Mouse (Mus musculus) limb, embryonic 12.5 days (tissue): ENCODE measurements around the gene Gapdh. TPM values are rescaled to one million over a fixed set of nuclear protein-coding genes. Genes with fewer than 3 reads are reported as not detected.

Experiments used
- ATAC-seq: fragments of 200-750 bp; cut with Nextera tagmentation; 2 replicates; pipeline ENCODE4 v1.8.0; 2017; ENCODE audit warnings: low read depth, moderate TSS enrichment; ENCODE audit not compliant: insufficient number of reproducible peaks, insufficient read depth, low FRiP score, low TSS enrichment
- H3K27ac ChIP-seq: fragments of 300-500 bp; sonication (generic); 2 replicates; pipeline ENCODE4 v1.5.1; 2016; ENCODE audit warnings: mild to moderate bottlenecking, moderate library complexity
- H3K27me3 ChIP-seq: fragments of 300-500 bp; sonication (generic); 2 replicates; pipeline ENCODE4 v1.6.1; 2016; ENCODE audit warnings: mild to moderate bottlenecking, moderate library complexity
- H3K36me3 ChIP-seq: fragments of 300-500 bp; sonication (generic); 2 replicates; pipeline ENCODE4 v1.6.1; 2016; ENCODE audit warnings: mild to moderate bottlenecking, moderate library complexity
- H3K4me1 ChIP-seq: fragments of 300-500 bp; sonication (generic); replicated peaks from 2 replicates; pipeline ENCODE4 v1.6.1; 2016
- H3K4me2 ChIP-seq: fragments of 300-500 bp; sonication (generic); 2 replicates; pipeline ENCODE4 v1.6.1; 2016; ENCODE audit warnings: mild to moderate bottlenecking, moderate library complexity
- H3K4me3 ChIP-seq: fragments of 300-500 bp; sonication (generic); replicated peaks from 2 replicates; pipeline ENCODE4 v1.5.1; 2016; ENCODE audit warnings: mild to moderate bottlenecking
- H3K9ac ChIP-seq: fragments of 300-500 bp; sonication (generic); replicated peaks from 2 replicates; pipeline ENCODE4 v1.6.1; 2016; ENCODE audit warnings: mild to moderate bottlenecking, moderate library complexity
- H3K9me3 ChIP-seq: fragments of 300-500 bp; sonication (generic); 2 replicates; pipeline ENCODE4 v1.6.1; 2016; ENCODE audit warnings: mild to moderate bottlenecking, moderate library complexity
- WGBS: fragments of 180-500 bp; shearing (Covaris S2); methylation state at CpG from one replicate; pipeline ENCODE4 v1.1.7; 2016; 5-methylcytosine and 5-hydroxymethylcytosine counted together
- microRNA-seq: library from miRNA; unstranded; fragments of <30 nt; microRNA quantifications from one replicate; pipeline ENCODE4, GENCODE M21; 2017
- polyA plus RNA-seq: library from polyadenylated mRNA; unstranded; fragments of >200 nt; fragmentation: Nextera tagmentation; extraction: Ambion mirVana; gene quantifications from 2 replicates; pipeline ENCODE4 v1.2.1, GENCODE M21; 2016

Gapdh gene
- polyA plus RNA-seq, 1 experiment from 2014 or later, result 2,264 TPM

DNA sequence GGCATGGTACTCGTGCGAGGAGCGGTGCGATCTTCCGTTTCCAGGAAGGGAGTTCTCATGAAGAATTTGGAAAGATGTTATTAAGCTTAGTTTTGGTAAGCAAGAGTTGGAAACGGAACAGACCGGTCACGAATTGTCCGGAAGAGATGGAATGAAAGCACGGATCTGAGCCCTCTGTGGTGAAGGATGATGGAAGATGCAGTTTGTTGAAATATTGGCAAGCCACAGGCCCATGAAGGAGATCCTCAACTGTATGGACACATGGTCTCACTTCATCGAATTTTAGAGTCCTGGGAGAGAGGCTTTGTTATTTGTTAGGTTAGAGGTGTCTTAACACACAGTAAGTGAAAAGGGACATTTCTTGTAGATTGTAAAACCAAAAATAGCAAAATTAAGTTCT, 33.8 kb downstream of the Gapdh start:
- H3K36me3 ChIP-seq, result peaks cover 71% of the 10 kb centered on the region

GRCm38 (mm10) chr6:125131302-125132156, 34.7 kb downstream of the Gapdh start, which contains the start of gene Nop2:
Gene Nop2, plus strand, starts transcription at chr6:125131909.
- H3K4me2 ChIP-seq, result peak within 1 kb of the TSS; percentile 90
- peaks cover 72% of the 10 kb centered on the region for H3K36me3 ChIP-seq
- peak within 1 kb of the TSS; percentile 88 for H3K4me3 ChIP-seq
- peak within 1 kb of the TSS; percentile 77 for H3K9ac ChIP-seq
- peak; percentile 91 for ATAC-seq
- H3K9me3 ChIP-seq, result no peaks in the 10 kb centered on the region
- under 1% methylated on average over 66 of the region's 66 CpGs for WGBS
- H3K4me1 ChIP-seq, result peaks cover 12% of the 10 kb centered on the region
- no peaks in the 10 kb centered on the region for H3K27me3 ChIP-seq
- H3K27ac ChIP-seq, result peak within 1 kb of the TSS; percentile 90

More for the DNA sequence above, 33.8 kb downstream of the Gapdh start:
- H3K27ac ChIP-seq, result 0 out of 2 replicates have a peak overlapping the region, but pooled peaks have one; percentile 90
- H3K4me2 ChIP-seq, result peak overlapping the region; percentile 90
- H3K9ac ChIP-seq, result peak overlapping the region; percentile 77
- H3K4me1 ChIP-seq, result peaks cover 12% of the 10 kb centered on the region
- H3K4me3 ChIP-seq, result peak overlapping the region; percentile 88
- no peaks in the 10 kb centered on the region for H3K9me3 ChIP-seq
- ATAC-seq, result no peak
- 6% methylated on average over 11 of the region's 11 CpGs for WGBS
- H3K27me3 ChIP-seq, result no peaks in the 10 kb centered on the region

DNA sequence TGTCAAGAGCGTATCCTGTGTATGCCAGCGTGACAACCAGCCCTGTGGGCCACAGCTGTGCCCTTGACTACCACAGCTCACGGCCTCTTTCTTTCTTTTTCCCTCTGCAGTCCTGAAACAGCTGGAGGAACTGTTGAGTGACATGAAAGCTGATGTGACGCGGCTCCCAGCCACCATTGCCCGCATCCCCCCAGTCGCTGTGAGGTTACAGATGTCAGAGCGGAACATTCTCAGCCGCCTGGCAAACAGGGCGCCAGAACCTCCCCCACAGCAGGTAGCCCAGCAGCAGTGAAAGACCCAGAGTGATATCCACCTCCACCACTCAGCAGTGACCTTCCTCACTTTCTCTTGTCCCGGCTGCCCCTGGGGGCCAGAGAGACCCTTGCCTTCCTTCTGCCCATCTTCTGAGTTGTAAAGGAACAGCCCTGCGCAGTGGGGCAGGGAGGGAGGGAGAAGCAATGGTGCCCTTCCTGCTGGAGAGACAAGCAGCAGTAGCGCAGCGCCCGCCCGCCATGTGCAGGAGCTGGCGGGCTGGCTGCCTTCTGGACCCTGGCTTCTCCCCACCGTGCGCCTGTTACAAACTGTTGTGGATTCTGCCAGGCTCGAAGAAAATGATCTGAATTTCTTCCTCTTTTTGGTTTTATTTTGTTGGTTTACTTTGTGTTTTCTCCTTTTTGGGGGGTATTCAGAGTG, 36.4 kb downstream of the Gapdh start:
- H3K27ac ChIP-seq, result no peak overlapping the region
- H3K36me3 ChIP-seq, result peaks cover 72% of the 10 kb centered on the region
- no peaks in the 10 kb centered on the region for H3K27me3 ChIP-seq
- no peak overlapping the region for H3K4me3 ChIP-seq
- ATAC-seq, result no peak
- WGBS, result 89% methylated on average over 20 of the region's 20 CpGs
- H3K4me2 ChIP-seq, result no peak overlapping the region
- H3K9ac ChIP-seq, result no peak overlapping the region
- no peaks in the 10 kb centered on the region for H3K9me3 ChIP-seq
- H3K4me1 ChIP-seq, result peaks cover 12% of the 10 kb centered on the region

DNA sequence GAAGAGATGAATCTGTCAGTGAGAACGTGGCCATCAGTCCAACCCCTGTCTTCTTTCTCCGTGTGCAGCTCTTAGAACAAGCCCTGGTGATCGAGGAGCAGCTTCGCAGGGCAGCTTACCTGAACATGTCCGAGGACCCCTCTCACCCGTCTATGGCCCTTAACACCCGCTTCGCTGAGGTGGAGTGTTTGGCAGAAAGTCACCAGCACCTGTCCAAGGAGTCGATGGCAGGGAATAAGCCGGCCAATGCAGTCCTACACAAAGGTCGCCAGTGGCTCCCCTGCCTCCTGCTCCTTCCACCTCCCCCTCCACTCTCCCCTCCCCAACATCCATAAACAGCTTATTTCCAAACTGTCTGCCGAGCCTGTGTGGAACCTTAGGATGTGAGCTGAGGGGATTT, 37.5 kb downstream of the Gapdh start:
- Histone ChIP-seq H3K9me3 (no peaks in the 10 kb centered on the region), H3K27me3 (no peaks in the 10 kb centered on the region), H3K36me3 (peaks cover 72% of the 10 kb centered on the region), H3K9ac (no peak overlapping the region), H3K27ac (no peak overlapping the region), H3K4me2 (no peak overlapping the region), H3K4me1 (peaks cover 12% of the 10 kb centered on the region), H3K4me3 (no peak overlapping the region)
- WGBS, result 90% methylated on average over 12 of the region's 12 CpGs
- ATAC-seq, result no peak

DNA sequence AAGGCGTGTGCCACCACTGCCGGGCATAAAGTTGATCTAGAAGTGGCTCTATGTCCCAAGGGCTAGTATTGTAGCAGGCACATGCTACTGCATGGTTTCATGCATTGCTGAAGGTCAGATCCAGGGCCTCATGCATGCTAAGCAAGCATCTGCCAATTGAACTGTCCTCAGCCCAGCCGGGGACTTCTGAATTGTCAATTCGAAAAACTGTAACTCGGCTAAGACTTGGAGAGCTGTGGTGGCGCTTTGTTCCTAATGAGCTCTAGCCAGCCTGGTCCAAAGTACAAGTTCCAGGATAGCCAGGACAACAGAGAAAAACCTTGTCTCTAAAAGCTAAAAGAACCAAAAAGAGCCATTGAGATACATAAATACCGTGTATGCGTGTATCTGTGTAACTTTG, 46.9 kb downstream of the Gapdh start:
- WGBS, result 92% methylated on average over 8 of the region's 8 CpGs
- Histone ChIP-seq H3K27ac (no peak overlapping the region), H3K27me3 (no peaks in the 10 kb centered on the region), H3K9ac (no peak overlapping the region), H3K4me1 (no peaks in the 10 kb centered on the region), H3K36me3 (peaks cover 98% of the 10 kb centered on the region), H3K9me3 (no peaks in the 10 kb centered on the region), H3K4me2 (no peak overlapping the region), H3K4me3 (no peak overlapping the region)
- ATAC-seq, result no peak

GRCm38 (mm10) chr6:125112553-125112952, 53.7 kb downstream of the Gapdh start:
- 93% methylated on average over 11 of the region's 11 CpGs for WGBS
- Histone ChIP-seq H3K4me3 (no peak overlapping the region), H3K9ac (no peak overlapping the region), H3K4me1 (no peaks in the 10 kb centered on the region), H3K9me3 (no peaks in the 10 kb centered on the region), H3K27me3 (no peaks in the 10 kb centered on the region), H3K4me2 (no peak overlapping the region), H3K27ac (no peak overlapping the region), H3K36me3 (peaks cover 98% of the 10 kb centered on the region)
- no peak for ATAC-seq

Small RNAs within 50 kb of the gene (microRNA-seq; reads per million reads assigned to microRNA genes)
- 1.4 reads per million for gene Mir3098

Other genes starting within 250 kb of the Gapdh start
- 325 and 346 TPM in 2 replicates for gene Ptms, start 246.4 kb downstream of the Gapdh start, polyA plus RNA-seq
- gene Mlf2, start 235.1 kb downstream of the Gapdh start, polyA plus RNA-seq, result 401 and 407 TPM in 2 replicates
- 114 and 124 TPM in 2 replicates for gene Cops7a, start 200.9 kb downstream of the Gapdh start, polyA plus RNA-seq
- 5.0 and 5.8 TPM in 2 replicates for gene Pianp, start 169.8 kb downstream of the Gapdh start, polyA plus RNA-seq
- 18.5 and 24.7 TPM in 2 replicates for gene Zfp384, start 157.3 kb downstream of the Gapdh start, polyA plus RNA-seq
- 170 and 177 TPM in 2 replicates for gene Ing4, start 126.7 kb downstream of the Gapdh start, polyA plus RNA-seq
- gene Acrbp, start 116.8 kb downstream of the Gapdh start, polyA plus RNA-seq, result 17.6 and 18.3 TPM in 2 replicates
- 0.18 and 0.20 TPM in 2 replicates for gene Lpar5, start 98.5 kb downstream of the Gapdh start, polyA plus RNA-seq
- gene Chd4, start 70.5 kb downstream of the Gapdh start, polyA plus RNA-seq, result 106 and 109 TPM in 2 replicates
- gene Nop2, start 34.6 kb downstream of the Gapdh start, polyA plus RNA-seq, result 65.8 and 72.6 TPM in 2 replicates
- 24.6 and 27.1 TPM in 2 replicates for gene Iffo1, start 21.2 kb downstream of the Gapdh start, polyA plus RNA-seq
- gene Ncapd2, start 25.2 kb upstream of the Gapdh start, polyA plus RNA-seq, result 224 and 227 TPM in 2 replicates
- 209 and 210 TPM in 2 replicates for gene Mrpl51, start 25.3 kb upstream of the Gapdh start, polyA plus RNA-seq
- 6.3 and 7.4 TPM in 2 replicates for gene Vamp1, start 49.1 kb upstream of the Gapdh start, polyA plus RNA-seq
- 2.0 and 2.8 TPM in 2 replicates for gene Tapbpl, start 65.4 kb upstream of the Gapdh start, polyA plus RNA-seq
- gene Cd27, start 70.5 kb upstream of the Gapdh start, polyA plus RNA-seq, result 2.8 and 3.0 TPM in 2 replicates
- 0.56 and 0.60 TPM in 2 replicates for gene Tuba3a, start 119.6 kb upstream of the Gapdh start, polyA plus RNA-seq
- 37.3 and 38.6 TPM in 2 replicates for gene Ltbr, start 147.4 kb upstream of the Gapdh start, polyA plus RNA-seq
- gene Scnn1a, start 154.2 kb upstream of the Gapdh start, polyA plus RNA-seq, result 1.0 and 1.3 TPM in 2 replicates
- 50.2 and 50.3 TPM in 2 replicates for gene Tnfrsf1a, start 182.9 kb upstream of the Gapdh start, polyA plus RNA-seq
- 0.41 and 0.46 TPM in 2 replicates for gene Plekhg6, start 214.3 kb upstream of the Gapdh start, polyA plus RNA-seq